Mouse (Mus musculus) neutrophil, adult 5-6 weeks (primary cell): ENCODE data around the gene Tbc1d2. TPM values are rescaled to one million over a fixed set of nuclear protein-coding genes. Genes with fewer than 3 reads are reported as not detected.
"Not testable (repeated sequence)": the region's sequence is repeated elsewhere in the genome, so short reads cannot be mapped to it uniquely, and the experiment has no call there.

Source experiments
- ATAC-seq: fragments of 151-379, 151-347 bp; 2 replicates; pipeline ENCODE4 v1.8.0; 2017; ENCODE audit warnings: mild to moderate bottlenecking, moderate TSS enrichment; ENCODE audit not compliant: insufficient number of reproducible peaks, poor library complexity, low FRiP score, severe bottlenecking; ENCODE audit errors: extremely low read depth
- total RNA-seq: library from RNA; stranded (forward); fragments of 200-1000 nt; gene quantifications from 2 replicates; pipeline ENCODE4 v1.2.3, GENCODE M21; 2017

Tbc1d2 gene
- total RNA-seq, 1 experiment from 2014 or later: 3.7 TPM

DNA sequence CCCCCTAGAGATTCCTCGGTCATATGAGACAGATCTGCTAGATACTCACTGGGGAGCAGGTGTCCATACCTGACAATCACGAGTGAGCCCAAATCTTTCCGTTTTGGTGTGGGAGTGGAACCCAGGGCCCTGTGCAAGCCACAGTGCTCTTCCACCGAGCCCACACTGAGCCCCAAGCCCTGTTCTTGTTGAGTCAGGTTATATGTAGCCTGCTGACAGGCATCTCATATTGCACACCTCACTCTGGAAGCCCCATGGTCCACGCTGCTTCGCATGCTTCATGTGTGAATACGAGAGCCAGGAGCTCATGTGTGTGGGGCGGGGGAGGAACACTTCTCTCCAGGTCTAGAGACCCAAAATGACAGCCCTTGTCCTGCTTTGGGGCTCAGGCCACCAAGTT is 60.9 kb downstream of the Tbc1d2 start:
- ATAC-seq: no peak

DNA sequence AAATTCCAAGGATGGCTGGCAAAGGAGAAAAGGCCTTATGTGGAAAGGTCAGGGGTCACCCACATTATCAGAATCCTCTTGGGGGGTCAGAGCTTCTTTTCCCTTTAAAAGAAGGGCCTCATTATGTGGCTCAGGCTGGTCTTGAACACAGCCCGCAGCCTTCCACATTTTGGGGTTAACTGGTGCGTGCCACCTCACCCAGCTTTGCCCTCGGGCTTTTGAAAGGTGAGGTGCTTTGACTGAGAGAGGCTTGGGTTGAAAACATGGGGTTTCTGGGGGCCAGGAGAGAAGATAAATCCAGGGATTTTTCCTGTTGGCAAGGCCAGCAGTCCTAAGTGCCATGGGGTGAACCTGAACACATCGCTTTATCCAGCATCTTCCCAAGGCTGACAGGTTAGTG is 63.5 kb downstream of the Tbc1d2 start:
- no peak for ATAC-seq

DNA sequence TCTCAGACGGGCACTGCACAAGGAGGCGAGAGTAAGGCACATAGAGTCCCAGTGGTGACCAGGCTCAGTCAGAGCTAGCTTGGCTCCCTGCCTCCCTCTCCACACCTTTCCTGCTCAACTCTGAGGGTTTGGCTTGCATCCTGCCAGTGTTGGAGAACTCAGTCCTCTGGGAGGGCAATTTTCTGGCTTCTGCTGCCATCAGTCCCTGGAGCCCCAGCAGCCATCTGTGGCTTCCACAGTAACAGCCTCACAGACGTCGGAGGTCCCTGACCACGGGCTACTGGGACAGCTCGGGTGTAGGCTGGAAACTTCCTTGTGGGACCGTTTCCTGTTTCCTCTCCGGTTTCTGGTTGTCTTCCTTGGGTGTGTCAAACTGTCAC is 64.2 kb downstream of the Tbc1d2 start:
- ATAC-seq: no peak

DNA sequence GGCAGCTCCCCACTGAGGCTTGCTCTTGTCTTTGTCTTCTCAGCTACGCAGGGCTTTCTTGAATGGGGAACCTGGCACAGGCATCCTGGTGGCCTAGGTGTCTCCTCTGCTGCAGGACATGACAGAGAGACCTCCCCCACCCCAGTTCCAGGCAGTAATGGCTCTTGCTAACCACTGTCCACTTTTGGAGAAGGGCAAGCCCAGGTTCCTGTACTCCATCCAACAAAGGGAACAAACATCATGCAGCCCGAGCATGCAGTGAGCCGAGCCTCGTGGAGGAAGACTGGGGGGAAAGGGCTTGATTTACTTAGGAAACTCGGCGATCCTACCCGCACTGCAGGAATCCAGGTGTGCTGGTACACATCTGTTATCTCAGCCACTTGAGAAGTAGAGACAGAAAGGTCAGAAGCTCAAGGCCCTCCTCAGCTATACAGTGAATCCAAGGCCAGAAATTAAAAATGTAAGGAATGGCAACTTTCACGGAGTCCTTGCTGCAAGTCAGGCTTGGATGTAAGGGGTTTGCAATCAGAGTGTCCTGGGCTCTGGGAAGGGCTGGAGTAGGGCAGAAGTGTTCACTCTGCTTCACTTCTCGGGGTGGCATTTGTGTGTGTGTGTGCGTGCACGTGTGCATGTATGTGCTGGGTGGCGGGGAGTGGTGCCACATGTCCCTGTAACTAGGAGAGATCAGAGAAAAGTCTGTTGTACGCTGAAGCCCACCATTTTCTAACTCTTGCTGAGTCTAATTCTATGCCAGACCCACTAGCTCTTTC is 64.8 kb downstream of the Tbc1d2 start:
- no peak for ATAC-seq

DNA sequence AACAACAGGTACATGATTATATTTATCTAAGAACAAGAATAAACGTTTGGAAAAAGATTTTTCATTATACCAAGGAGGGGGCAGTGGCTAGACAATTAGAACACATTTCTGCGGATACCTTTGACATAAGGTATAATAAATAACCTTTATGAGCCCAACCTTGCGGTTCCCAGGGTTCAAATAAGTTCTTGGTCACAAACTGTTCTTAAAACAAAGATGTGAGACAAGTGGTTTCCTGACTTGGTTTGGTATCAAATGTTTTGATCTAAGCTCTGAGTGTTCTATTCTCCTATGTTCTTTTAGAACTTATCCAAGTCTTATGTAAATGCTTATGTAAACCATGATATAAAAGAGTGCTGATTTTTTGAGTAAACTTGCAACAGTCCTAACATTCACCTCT is 65.5 kb downstream of the Tbc1d2 start:
- not testable (repeated sequence) for ATAC-seq

DNA sequence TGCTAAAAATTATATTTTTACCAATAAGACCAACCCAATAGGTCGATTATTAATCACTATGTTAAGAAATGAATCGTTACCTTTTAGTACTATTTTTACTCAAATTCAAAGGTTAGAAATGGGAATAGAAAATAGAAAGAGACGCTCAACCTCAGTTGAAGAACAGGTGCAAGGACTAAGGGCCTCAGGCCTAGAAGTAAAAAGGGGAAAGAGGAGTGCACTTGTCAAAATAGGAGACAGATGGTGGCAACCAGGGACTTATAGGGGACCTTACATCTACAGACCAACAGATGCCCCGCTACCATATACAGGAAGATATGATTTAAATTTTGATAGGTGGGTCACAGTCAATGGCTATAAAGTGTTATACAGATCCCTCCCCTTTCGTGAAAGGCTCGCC is 65.9 kb downstream of the Tbc1d2 start:
- ATAC-seq: not testable (repeated sequence)

DNA sequence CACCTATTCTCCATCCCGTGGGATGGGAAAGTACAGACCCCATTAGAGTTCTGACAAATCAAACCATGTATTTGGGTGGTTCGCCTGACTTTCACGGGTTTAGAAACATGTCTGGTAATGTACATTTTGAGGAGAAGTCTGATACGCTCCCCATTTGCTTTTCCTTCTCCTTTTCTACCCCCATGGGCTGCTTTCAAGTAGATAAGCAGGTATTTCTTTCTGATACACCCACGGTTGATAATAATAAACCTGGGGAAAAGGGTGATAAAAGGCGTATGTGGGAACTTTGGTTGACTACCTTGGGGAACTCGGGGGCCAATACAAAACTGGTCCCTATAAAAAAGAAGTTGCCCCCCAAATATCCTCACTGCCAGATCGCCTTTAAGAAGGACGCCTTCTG is 68.0 kb downstream of the Tbc1d2 start:
- ATAC-seq: not testable (repeated sequence)

DNA sequence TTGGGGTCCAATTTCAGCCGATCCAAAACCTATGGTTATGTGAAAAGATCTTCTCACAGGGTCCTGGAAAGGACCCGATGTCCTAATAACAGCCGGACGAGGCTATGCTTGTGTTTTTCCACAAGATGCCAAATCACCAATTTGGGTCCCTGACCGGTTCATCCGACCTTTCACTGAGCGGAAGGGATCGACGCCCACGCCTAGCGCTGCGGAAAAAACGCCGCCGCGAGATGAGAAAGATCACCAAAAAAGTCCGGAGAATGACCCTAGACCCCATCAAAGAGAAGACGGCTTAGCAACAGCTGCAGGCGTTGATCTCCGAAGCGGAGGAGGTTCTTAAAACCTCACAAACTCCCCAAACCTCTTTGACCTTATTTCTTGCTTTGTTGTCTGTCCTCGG is 68.4 kb downstream of the Tbc1d2 start:
- not testable (repeated sequence) for ATAC-seq

DNA sequence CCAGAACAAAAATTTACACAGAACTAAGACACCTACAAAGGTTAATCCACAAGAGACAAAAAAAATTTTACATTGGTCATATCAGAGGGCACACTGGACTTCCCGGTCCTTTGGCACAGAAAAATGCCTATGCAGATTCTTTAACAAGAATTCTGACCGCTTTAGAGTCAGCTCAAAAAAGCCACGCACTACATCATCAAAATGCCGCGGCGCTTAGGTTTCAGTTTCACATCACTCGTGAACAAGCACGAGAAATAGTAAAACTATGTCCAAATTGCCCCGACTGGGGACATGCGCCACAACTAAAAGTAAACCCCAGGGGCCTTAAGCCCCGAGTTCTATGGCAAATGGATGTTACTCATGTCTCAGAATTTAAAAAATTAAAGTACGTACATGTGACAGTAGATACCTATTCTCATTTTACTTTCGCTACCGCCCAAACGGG is 69.2 kb downstream of the Tbc1d2 start:
- peak; percentile 21; the same call in 1 of the 2 replicates for ATAC-seq

DNA sequence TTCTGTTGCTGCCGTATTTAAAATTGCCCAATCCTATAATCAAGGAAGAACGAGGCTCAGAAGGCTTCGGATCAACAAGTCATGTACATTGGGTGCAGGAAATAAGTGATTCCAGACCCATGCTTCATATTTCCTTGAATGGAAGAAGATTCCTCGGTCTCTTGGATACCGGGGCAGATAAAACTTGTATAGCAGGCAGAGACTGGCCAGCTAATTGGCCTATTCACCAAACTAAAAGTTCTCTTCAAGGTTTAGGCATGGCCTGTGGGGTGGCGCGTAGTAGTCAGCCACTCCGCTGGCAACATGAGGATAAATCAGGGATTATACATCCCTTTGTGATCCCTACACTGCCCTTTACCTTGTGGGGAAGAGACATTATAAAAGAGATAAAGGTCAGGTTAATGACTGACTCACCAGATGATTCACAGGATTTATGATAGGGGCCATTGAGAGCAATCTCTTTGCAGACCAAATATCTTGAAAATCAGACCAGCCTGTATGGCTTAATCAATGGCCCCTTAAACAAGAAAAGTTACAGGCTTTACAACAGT is 71.1 kb downstream of the Tbc1d2 start:
- ATAC-seq: not testable (repeated sequence)

DNA sequence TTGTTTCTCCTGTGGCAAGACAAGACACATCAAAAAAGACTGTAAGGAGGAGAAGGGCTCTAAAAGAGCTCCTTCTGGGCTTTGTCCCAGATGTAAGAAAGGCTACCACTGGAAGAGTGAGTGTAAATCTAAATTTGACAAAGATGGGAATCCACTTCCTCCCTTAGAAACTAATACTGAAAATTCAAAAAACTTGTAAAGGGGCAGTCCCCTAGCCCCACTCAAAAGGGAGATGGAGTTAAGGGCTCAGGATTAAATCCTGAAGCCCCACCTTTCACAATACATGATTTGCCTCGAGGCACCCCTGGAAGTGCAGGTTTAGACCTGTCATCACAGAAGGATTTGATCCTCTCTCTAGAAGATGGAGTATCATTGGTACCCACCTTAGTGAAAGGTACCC is 71.8 kb downstream of the Tbc1d2 start:
- no peak for ATAC-seq

DNA sequence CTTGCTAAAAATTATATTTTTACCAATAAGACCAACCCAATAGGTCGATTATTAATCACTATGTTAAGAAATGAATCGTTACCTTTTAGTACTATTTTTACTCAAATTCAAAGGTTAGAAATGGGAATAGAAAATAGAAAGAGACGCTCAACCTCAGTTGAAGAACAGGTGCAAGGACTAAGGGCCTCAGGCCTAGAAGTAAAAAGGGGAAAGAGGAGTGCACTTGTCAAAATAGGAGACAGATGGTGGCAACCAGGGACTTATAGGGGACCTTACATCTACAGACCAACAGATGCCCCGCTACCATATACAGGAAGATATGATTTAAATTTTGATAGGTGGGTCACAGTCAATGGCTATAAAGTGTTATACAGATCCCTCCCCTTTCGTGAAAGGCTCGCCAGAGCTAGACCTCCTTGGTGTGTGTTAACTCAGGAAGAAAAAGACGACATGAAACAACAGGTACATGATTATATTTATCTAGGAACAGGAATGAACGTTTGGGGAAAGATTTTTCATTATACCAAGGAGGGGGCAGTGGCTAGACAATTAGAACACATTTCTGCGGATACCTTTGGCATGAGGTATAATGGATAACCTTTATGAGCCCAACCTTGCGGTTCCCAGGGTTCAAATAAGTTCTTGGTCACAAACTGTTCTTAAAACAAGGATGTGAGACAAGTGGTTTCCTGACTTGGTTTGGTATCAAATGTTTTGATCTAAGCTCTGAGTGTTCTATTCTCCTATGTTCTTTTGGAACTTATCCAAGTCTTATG is 74.3 kb downstream of the Tbc1d2 start:
- ATAC-seq: not testable (repeated sequence)

DNA sequence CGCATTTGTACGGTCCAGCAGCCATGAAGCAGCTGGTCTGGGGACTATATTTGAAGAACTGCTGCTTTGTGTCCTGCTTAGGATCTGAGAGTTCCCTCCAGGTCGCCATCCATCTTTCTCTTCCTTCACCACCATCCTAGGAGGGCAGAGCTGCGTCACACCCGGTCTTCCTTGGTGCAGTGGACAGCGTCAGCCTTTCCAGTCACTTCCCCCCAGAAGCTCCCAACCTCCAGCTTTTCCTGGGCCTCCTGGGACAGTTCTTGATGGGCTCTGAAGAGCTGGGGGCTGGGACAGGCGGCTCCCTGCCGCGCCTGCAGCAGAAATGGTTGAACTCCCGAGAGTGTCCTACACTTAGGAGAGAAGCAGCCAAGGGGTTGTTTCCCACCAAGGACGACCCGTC is 75.2 kb downstream of the Tbc1d2 start:
- ATAC-seq: no peak

DNA sequence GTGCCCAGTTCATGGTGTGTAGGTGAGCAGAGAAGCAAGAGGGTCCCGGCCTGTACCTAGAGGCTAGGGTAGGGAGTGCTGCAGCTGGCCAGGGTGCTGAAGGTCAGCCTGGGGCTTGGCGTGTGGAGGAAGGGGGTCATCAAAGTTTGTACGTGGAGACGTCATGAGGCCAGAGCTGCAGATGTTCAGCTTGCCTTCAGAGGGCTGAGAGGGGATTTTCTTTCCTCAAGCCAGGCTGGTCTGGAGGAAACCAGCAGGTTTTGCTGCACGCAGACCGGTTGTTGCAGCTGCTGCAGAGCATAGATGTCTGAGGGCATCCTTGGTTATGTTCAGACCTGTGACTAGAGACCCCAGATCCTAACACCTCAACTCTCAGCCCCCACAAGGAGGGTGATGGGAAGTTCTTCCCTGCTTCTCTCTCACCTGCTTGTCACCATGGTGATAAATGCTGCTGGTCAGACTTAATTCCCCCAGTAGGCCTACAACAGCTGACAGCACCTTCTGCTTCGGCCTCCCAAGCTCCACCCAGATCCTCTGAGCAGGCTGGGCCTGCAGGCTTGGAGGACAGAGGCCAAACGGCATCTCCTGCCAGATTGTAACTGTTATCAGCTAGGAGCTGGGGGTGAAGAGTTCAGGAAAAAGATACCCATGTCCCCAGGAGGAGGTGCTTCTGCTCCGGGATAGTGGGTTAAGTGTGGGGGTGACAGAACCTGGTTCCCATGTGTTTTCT is 75.8 kb downstream of the Tbc1d2 start:
- no peak for ATAC-seq

DNA sequence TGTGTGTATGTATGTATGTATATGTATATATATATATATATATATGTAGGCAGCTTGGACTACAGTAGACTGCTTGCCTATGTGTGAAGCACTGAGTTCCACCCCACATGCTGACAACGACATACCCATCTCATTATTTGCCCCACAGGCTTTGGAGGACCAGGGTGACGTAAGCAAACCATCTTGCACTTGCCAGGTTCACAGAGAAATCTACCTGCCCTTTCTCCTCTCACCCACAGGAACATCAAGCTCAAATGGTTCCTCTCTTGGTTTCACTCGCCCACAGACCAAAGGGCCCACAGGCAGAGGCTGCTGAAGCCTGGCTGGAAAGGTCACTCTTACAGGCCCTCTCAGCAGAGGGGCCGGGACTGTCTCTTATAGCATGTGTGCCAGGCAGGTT is 77.4 kb downstream of the Tbc1d2 start:
- peak; percentile 24; the same call in 1 of the 2 replicates for ATAC-seq

DNA sequence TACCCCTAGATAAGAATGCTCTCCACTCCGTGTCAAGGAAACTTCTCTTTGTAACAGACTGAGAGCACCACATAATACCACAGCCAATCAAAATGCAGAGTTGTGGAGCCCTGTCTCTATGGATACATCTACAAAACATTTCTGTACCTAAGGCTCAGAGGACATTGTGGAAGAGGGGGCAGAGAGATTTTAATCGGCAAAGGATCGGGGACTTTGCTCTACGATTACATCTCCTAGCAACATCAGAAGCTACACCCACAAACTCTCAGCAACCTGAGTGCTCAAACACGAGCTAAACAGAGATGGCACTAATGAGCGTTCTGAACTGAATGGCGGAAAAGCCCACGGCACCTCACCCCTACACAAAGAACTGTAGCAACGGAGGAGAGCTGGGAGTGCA is 78.3 kb downstream of the Tbc1d2 start:
- ATAC-seq: no peak

DNA sequence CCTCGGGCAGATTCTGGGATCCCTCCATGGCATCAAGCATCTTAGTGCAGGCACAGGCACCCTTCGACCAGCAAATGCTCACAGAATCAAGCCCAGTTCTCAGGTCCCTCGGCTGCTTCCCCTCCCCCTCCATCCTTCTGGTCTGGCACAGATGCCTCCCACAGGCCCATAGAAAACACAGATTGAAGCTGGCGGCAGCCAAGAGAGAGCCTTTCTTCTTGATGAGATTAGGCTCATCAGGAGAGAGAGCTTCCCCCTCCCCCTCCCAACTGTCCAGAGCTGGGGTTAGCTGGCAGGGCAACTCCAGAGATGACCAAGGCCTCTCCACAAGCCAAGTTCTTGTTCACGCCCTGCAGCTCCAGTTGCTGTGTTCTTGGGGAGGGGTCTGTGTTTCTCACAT is 80.3 kb downstream of the Tbc1d2 start:
- no peak for ATAC-seq

DNA sequence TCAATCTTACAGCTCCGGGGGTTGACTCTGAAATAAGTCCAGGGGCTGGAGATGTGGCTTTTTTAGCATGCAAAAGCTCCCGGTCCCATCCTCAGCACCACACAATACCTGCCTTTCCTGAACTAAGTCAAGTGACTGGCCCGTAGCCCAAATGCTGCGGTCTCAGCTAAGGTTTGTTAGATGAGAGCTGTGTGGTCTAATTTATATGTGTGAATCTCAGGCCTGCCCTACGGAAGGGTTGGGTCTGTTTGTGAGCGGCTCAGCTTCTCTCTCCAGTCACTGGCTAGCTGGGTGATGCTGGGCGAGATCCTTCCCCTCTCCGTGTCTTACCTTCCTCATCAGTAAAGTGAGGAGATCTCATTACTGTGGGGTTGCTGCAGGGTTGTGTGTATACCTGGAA is 81.8 kb downstream of the Tbc1d2 start:
- no peak for ATAC-seq

DNA sequence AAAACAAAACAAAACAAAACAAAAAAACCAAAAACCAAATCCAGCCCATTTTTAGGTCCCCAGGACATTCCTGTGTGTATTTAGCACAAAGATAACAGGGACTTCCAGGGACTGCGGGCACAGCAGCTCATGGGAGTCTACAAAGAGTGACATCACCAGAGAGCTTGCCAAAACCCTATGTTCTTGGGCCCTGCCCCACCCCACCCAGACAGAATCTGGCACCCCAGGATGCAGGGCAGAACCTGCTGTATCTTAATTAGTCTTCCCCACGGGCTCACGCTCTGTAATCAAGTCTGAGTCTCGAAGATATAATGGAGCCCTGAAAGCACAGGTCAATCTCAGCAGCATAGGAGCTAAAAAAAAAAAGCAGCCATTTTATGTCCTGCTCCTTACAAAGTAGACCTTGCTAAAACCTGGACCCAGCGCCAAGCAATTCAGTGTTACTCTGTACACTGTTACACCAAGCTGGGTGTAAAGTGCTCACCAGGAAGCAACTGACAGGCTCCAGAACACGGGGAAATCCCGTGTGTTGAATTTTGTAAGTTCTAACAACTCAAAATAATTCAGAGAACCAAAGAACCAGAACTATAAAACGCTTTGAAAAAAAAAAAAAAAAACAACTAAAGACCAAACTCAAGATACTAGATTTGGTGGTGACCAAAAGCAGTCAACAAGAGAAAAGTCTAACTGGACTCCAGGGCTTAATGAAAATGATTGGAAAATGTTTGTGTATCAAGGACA is 82.9 kb downstream of the Tbc1d2 start:
- no peak for ATAC-seq
